Mouse (Mus musculus) lung, embryonic 16.5 days (tissue): ENCODE results near the gene Agap2. TPM values are rescaled to one million over a fixed set of nuclear protein-coding genes. Genes with fewer than 3 reads are reported as not detected.
A peak's percentile ranks its signal among the peaks of the same experiment; 100 is the strongest.

Experiments
- ATAC-seq: fragments of 200-750 bp; cut with Nextera tagmentation; 2 replicates; pipeline ENCODE4 v1.8.0; 2017; ENCODE audit warnings: low read depth, mild to moderate bottlenecking, moderate library complexity
- H3K27ac ChIP-seq: fragments of 300-500 bp; sonication (generic); 2 replicates; pipeline ENCODE4 v1.5.1; 2014; ENCODE audit warnings: mild to moderate bottlenecking, control low read depth, low read length
- H3K27me3 ChIP-seq: fragments of 300-500 bp; sonication (generic); 2 replicates; pipeline ENCODE4 v1.6.1; 2014; ENCODE audit warnings: low read depth, low read length, mixed read lengths; ENCODE audit not compliant: control insufficient read depth, insufficient read depth
- H3K36me3 ChIP-seq: fragments of 300-500 bp; sonication (generic); 2 replicates; pipeline ENCODE4 v1.6.1; 2014; ENCODE audit warnings: low read length; ENCODE audit not compliant: control insufficient read depth, insufficient read depth
- H3K4me1 ChIP-seq: fragments of 300-500 bp; sonication (generic); replicated peaks from 2 replicates; pipeline ENCODE4 v1.6.1; 2014; ENCODE audit warnings: low read length, mixed read lengths; ENCODE audit not compliant: control insufficient read depth, insufficient read depth
- H3K4me2 ChIP-seq: fragments of 300-500 bp; sonication (generic); 2 replicates; pipeline ENCODE4 v1.6.1; 2014; ENCODE audit warnings: low read depth, low read length, control low read depth
- H3K4me3 ChIP-seq: fragments of 300-500 bp; sonication (generic); 2 replicates; pipeline ENCODE4 v1.5.1; 2014; ENCODE audit warnings: mild to moderate bottlenecking, low read length, control low read depth
- H3K9ac ChIP-seq: fragments of 300-500 bp; sonication (generic); 2 replicates; pipeline ENCODE4 v1.6.1; 2014; ENCODE audit warnings: low read length, control low read depth
- H3K9me3 ChIP-seq: fragments of 300-500 bp; sonication (generic); 2 replicates; pipeline ENCODE4 v1.6.1; 2016; ENCODE audit warnings: low read length; ENCODE audit not compliant: control insufficient read depth
- whole genome bisulfite sequencing: fragments of 180-500 bp; shearing (Covaris S2); extraction: QIAGEN DNeasy Blood & Tissue Kit; methylation state at CpG from one replicate; pipeline ENCODE4 v1.1.7; 2014; 5-methylcytosine and 5-hydroxymethylcytosine counted together
- polyA plus RNA-seq: library from polyadenylated mRNA; unstranded; fragments of >200 nt; fragmentation: Nextera tagmentation; extraction: Ambion mirVana; gene quantifications from 2 replicates; pipeline ENCODE4 v1.2.1, GENCODE M21; 2015

Agap2 gene
- polyA plus RNA-seq, 1 experiment from 2014 or later = 0.04 TPM

DNA sequence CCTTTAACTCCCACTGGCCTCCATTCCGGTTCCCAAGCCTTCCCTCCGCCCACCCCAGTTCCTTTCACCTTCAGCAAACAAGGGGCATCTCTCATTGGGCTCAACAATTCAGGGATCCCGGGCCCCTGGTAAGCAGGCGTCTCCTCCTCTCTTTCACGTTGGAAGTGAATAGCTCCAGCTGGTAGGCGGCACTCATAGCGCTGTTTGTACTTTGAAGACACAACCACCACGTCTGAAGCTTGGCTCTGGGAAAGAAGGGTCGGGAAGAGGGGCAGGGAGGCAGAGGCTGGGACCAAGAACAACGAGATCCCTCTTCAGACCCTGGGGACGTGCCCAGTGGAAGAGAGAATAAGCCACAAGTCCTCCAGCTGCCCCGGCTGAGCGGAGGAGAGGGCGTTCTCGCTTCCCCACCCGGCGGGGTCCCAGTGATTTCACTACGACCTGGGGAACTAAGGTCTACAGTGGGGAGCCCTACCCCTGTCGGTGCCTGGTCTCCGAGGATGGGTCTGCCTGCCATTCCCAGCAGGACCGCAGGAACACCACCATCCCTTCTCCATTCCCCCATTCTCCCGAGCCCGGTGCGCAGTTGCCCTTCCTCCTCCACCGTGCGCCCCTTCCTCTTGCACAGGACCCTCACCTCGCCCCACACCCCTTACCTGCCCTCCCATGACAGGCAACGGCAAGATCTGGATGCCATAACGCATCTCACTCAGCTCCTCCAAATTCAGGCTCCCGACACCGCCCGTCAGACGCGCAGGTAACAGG lies 45.4 kb downstream of the Agap2 start:
- WGBS = 2% methylated on average over 34 of the region's 34 CpGs
- no peaks in the 10 kb centered on the region for H3K9me3 ChIP-seq
- no peaks in the 10 kb centered on the region for H3K27me3 ChIP-seq
- peak overlapping the region; percentile 79 for H3K4me2 ChIP-seq
- ATAC-seq = peak; percentile 21
- H3K27ac ChIP-seq = no peak overlapping the region
- H3K4me3 ChIP-seq = peak overlapping the region; percentile 93
- peak overlapping the region; percentile 81 for H3K9ac ChIP-seq
- H3K36me3 ChIP-seq = peaks cover 15% of the 10 kb centered on the region
- peaks cover 13% of the 10 kb centered on the region for H3K4me1 ChIP-seq

DNA sequence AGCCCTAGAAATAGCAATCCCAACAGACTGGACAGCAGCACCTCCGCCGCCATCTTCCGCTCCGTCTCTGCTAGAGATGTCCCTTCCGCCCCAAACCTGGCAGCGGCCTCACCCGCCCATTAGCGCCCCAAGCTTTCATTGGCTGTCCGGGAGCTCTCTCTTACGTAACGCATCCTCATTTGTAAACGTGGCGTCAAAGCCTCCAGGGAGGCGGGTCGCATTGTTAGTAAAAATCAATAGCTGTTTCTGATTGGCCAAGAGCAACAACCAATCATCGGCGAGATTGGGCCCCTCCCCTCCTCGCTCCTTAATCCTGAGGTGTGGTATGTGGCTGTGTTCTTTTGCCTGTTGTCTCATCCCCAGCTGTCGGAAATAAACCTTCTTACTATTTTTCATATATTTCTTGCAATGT lies 46.0 kb downstream of the Agap2 start, which contains the start of gene Os9:
TSS of gene Os9 (minus strand) at position 66 of the 412 bp plus-strand sequence.
- Histone ChIP-seq H3K9ac (peak within 1 kb of the TSS; percentile 81), H3K36me3 (peaks cover 14% of the 10 kb centered on the region), H3K4me1 (peaks cover 13% of the 10 kb centered on the region), H3K9me3 (no peaks in the 10 kb centered on the region), H3K4me2 (peak within 1 kb of the TSS; percentile 79), H3K27ac (no peak within 1 kb of the TSS), H3K4me3 (peak within 1 kb of the TSS; percentile 93), H3K27me3 (no peaks in the 10 kb centered on the region)
- ATAC-seq = peak; percentile 99
- WGBS = under 1% methylated on average over 19 of the region's 19 CpGs

DNA sequence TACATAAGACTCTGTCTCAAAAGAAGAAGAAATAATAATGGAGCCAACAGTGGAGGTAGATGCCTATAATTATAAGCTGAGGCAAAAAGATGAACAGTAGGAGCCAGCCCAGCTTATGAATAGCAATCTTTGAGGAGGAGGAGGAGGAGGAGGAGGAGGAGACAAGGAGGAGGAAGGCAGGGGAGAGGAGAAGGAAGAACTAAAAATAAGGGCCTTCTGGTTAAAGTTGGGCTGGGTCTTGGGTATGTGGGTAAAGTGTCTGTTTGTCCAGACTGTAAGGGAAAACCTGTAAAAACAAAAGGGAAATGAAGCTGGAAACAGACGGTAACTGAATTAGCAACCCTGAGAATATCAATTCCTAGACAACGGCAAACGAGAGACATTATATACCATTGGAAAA lies 46.9 kb downstream of the Agap2 start:
- Histone ChIP-seq H3K9ac (no peak overlapping the region), H3K27ac (no peak overlapping the region), H3K4me1 (peaks cover 13% of the 10 kb centered on the region), H3K27me3 (no peaks in the 10 kb centered on the region), H3K9me3 (no peaks in the 10 kb centered on the region), H3K4me2 (no peak overlapping the region), H3K4me3 (no peak overlapping the region), H3K36me3 (peaks cover 9% of the 10 kb centered on the region)
- ATAC-seq = no peak
- 90% methylated on average over 3 of the region's 3 CpGs for WGBS

DNA sequence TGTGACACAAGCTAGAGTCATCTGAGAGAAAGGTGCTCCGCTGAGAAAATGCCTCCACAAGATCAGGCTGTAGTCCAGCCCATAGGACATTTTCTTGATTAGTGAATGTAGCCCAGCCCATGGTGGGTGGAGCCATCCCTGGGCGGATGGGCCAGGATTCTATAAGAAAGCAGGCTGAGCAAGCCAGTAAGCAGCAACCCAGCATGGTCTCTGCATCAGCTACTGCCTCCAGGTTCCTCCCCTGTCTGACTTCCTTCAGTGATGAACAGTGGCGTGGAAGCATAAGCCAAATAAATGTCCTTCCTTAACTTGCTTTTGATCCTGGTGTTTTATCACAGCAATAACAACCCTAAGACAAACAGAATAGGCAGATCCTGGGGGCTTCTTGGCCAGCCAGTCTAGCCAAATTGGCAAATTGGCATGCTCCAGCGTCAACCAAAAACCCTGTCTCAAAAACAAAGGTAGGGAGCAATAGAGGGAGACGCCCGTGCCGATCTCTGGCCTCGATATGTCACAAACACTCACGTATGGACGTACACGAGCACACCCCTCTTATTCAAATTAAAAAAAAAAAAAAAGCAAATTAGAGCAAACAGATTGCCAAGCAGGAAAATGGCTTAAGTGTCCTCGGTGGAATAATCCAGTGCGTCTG lies 47.8 kb downstream of the Agap2 start:
- WGBS = 18% methylated on average over 13 of the region's 13 CpGs
- Histone ChIP-seq H3K4me3 (peak overlapping the region; percentile 28), H3K9me3 (no peaks in the 10 kb centered on the region), H3K4me2 (peak overlapping the region; percentile 50), H3K27ac (no peak overlapping the region), H3K4me1 (peaks cover 13% of the 10 kb centered on the region), H3K9ac (peak overlapping the region; percentile 27; the same call in 1 of the 2 replicates), H3K36me3 (peaks cover 6% of the 10 kb centered on the region), H3K27me3 (no peaks in the 10 kb centered on the region)
- no peak; the same call in 1 of the 2 replicates for ATAC-seq

DNA sequence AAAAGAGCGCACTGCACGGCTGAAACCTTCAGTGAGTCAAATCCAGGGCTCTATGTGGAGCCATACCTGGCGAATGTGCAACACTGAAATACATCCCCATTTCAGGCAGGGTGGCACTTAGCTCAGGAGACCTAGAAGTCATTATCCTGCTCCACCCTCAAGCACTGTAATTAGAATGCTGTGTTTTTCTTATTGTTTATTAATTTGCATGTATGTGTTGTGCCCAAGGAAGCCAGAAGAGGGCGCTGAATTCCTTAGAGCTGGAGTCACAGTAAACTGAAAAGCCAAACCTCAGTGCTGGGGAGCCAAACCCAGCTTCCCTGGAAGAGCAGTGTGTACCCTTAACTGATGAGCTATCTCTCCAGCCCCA lies 48.3 kb downstream of the Agap2 start:
- 15% methylated on average over 4 of the region's 4 CpGs for WGBS
- peak overlapping the region; percentile 28 for H3K4me3 ChIP-seq
- no peaks in the 10 kb centered on the region for H3K27me3 ChIP-seq
- H3K4me1 ChIP-seq = peaks cover 13% of the 10 kb centered on the region
- H3K9ac ChIP-seq = peak overlapping the region; percentile 27; the same call in 1 of the 2 replicates
- ATAC-seq = no peak
- H3K9me3 ChIP-seq = no peaks in the 10 kb centered on the region
- H3K27ac ChIP-seq = no peak overlapping the region
- H3K4me2 ChIP-seq = peak overlapping the region; percentile 50
- peaks cover 5% of the 10 kb centered on the region for H3K36me3 ChIP-seq

DNA sequence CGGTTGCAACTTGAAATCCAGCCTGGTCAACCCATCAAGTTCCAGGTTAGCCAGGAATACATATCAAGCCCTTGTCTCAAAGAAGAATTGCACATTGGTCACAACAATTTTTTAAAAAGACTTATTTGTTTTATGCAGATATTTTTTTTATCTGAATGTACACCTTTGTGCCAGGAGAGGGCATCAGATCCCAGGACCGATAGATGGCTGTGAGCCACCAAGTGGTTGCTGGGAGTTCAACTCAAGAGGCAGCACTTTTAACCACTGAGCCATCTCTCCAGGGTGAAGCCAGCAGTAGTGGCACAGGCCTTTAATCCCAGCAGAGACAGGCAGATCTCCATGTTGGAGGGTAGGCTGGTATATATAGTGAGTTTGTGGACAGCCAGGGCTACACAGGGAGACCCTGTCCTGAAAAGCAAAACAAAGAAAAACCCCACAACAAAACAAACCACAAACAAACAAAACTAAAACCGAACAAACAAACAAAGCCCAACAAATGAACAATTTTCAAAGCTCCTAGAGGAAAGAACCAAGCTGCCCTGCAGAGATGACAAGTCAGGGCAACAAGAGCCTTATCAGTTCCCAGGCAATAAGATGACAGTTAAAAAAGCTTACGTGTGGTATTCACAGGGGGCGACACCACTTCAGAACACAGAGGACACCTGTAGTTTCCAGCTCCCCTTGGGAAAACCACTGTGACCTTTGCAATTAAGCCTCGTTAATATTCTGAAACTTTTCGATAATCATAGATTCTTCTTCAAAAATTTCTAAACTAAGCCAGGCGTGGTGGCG lies 50.3 kb downstream of the Agap2 start:
- Histone ChIP-seq H3K27ac (no peak overlapping the region), H3K36me3 (no peaks in the 10 kb centered on the region), H3K9me3 (no peaks in the 10 kb centered on the region), H3K9ac (no peak overlapping the region), H3K4me1 (peaks cover 7% of the 10 kb centered on the region), H3K27me3 (no peaks in the 10 kb centered on the region), H3K4me3 (no peak overlapping the region), H3K4me2 (no peak overlapping the region)
- no peak for ATAC-seq
- 66% methylated on average over 9 of the region's 9 CpGs for WGBS

DNA sequence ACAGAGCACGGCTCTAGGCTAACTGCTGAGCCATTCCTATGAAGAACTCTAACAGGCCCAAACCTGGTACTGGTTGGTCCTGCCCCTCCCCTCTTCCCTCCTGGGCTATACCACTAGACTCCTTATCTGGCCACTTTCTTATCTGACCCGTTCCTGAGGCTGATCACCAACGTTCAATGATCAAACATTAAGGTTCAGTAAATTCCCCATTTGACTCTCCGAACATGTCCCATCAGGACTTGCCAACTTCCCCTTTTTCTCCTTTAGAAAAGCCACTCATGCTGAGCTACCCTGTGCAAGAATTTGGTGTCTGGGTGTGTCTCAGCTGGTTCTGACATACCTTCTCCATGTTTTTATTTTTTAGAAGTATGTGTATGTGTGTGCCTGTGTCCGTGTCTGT lies 51.5 kb downstream of the Agap2 start:
- H3K27ac ChIP-seq = no peak overlapping the region
- peaks cover 6% of the 10 kb centered on the region for H3K4me1 ChIP-seq
- H3K27me3 ChIP-seq = no peaks in the 10 kb centered on the region
- no peaks in the 10 kb centered on the region for H3K9me3 ChIP-seq
- no peak overlapping the region for H3K4me2 ChIP-seq
- no peak for ATAC-seq
- WGBS = 61% methylated on average over 5 of the region's 5 CpGs
- H3K4me3 ChIP-seq = no peak overlapping the region
- H3K9ac ChIP-seq = no peak overlapping the region
- H3K36me3 ChIP-seq = no peaks in the 10 kb centered on the region

DNA sequence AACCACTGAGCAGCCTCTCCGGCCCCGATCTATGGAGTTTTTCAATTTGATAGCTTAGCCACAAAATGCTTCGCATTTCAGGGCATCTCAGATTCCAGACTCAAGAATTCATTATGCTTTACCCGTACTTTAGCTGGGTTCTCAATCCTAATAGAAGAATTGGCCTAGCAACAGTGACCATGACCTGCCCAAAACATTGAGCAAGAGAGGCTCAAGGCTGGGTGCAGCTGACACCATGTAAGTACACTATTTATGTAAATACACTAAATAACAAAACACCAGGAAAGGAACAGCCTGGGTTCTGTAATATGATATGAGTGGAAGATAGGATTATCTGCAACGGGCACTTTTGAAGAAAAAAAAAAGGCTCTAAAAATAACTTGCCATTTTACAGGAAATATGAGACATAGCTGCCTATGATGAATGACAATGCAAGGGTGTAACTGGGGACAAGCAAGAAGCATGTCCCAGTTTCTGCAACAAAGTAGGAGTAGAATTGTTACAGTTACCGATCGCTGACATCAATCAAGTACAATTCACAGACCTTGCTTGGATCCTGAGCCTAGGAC lies 52.7 kb downstream of the Agap2 start:
- no peaks in the 10 kb centered on the region for H3K36me3 ChIP-seq
- H3K4me3 ChIP-seq = no peak overlapping the region
- no peaks in the 10 kb centered on the region for H3K9me3 ChIP-seq
- WGBS = 62% methylated on average over 7 of the region's 7 CpGs
- no peak overlapping the region for H3K4me2 ChIP-seq
- H3K27me3 ChIP-seq = no peaks in the 10 kb centered on the region; the same call in 1 of the 2 replicates
- no peak for ATAC-seq
- peaks cover 5% of the 10 kb centered on the region for H3K4me1 ChIP-seq
- no peak overlapping the region for H3K9ac ChIP-seq
- H3K27ac ChIP-seq = no peak overlapping the region

DNA sequence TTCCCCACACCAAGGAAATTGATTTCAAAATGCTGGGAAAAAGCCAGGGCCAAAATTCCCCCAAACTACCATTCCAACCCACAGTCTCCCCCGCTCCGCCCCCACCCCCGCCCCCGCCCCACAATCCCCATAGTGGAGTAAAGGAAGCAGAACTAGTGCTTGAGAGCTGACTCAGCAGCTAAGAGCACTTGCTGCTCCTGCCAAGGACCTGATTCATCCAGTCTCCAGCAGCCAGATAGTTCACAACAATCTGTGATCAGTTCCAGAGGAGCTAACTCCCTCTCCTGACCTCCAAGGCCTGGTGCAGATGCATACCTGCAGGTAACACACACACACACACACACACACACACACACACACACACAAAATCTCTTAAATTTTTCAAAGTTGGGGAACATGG lies 54.3 kb downstream of the Agap2 start:
- Histone ChIP-seq H3K9ac (no peak overlapping the region), H3K27me3 (no peaks in the 10 kb centered on the region; the same call in 1 of the 2 replicates), H3K4me1 (no peaks in the 10 kb centered on the region), H3K27ac (no peak overlapping the region), H3K36me3 (no peaks in the 10 kb centered on the region), H3K4me2 (no peak overlapping the region), H3K4me3 (no peak overlapping the region), H3K9me3 (no peaks in the 10 kb centered on the region)
- ATAC-seq = no peak
- 64% methylated on average over 4 of the region's 4 CpGs for WGBS
